Mouse (Mus musculus): ENCODE measurements around the gene Creb5. TPM values are rescaled to one million over a fixed set of nuclear protein-coding genes. Genes with fewer than 3 reads are reported as not detected.

Gene Creb5
- polyA plus RNA-seq, 1 experiment from 2014 or later = 3.2 TPM

DNA sequence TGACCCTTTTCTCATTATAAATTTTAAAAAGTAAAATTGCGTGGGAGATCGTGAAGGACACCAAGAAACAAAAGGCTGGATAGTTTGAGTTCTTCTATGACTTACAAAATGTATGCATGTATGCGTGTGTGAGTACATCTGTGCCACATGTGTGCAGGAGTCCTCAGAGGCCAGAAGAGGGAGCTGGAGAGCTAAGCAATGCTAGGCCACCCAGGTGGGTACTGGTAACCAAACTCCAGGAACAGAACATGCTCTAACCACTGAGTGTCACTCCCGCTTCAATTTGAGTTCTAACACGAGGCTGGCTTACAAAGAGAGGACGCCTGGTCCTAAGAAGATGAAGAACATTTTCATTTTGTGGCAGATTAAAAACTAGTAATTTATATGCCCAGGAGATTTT is 203.8 kb downstream of the Creb5 start:
- H3K27me3 ChIP-seq (replicated peaks; ENCODE audit: control insufficient read depth, insufficient read depth, low read length) = no peaks in the 10 kb centered on the region; the same call in 1 of the 2 replicates
- H3K27ac ChIP-seq (ENCODE audit: low read depth, low read length) = no peak overlapping the region
- no peak overlapping the region for H3K9ac ChIP-seq (ENCODE audit: low read depth, low read length)
- no peak for ATAC-seq
- H3K36me3 ChIP-seq (ENCODE audit: control insufficient read depth, insufficient read depth, low read length) = no peaks in the 10 kb centered on the region
- no peak overlapping the region for H3K4me3 ChIP-seq (ENCODE audit: low read length)
- H3K9me3 ChIP-seq (ENCODE audit: control insufficient read depth, low read length) = no peaks in the 10 kb centered on the region
- no peaks in the 10 kb centered on the region for H3K4me1 ChIP-seq (ENCODE audit: control insufficient read depth, insufficient read depth, low read depth, low read length)
- WGBS = 91% methylated on average over 6 of the region's 6 CpGs
- H3K4me2 ChIP-seq (ENCODE audit: low read length) = no peak overlapping the region

GRCm38 (mm10) chr6:53491331-53491730 is 204.3 kb downstream of the Creb5 start:
- H3K9me3 ChIP-seq (ENCODE audit: control insufficient read depth, low read length) = no peaks in the 10 kb centered on the region
- H3K4me3 ChIP-seq (ENCODE audit: low read length) = no peak overlapping the region
- no peak overlapping the region for H3K4me2 ChIP-seq (ENCODE audit: low read length)
- no peaks in the 10 kb centered on the region for H3K4me1 ChIP-seq (ENCODE audit: control insufficient read depth, insufficient read depth, low read depth, low read length)
- no peaks in the 10 kb centered on the region; the same call in 1 of the 2 replicates for H3K27me3 ChIP-seq (replicated peaks; ENCODE audit: control insufficient read depth, insufficient read depth, low read length)
- no peaks in the 10 kb centered on the region for H3K36me3 ChIP-seq (ENCODE audit: control insufficient read depth, insufficient read depth, low read length)
- H3K9ac ChIP-seq (ENCODE audit: low read depth, low read length) = no peak overlapping the region
- 94% methylated on average over 4 of the region's 4 CpGs for WGBS
- no peak overlapping the region for H3K27ac ChIP-seq (ENCODE audit: low read depth, low read length)
- no peak for ATAC-seq

- ATAC-seq = no peak
- no peaks in the 10 kb centered on the region for H3K9me3 ChIP-seq (ENCODE audit: control insufficient read depth, low read length)
- H3K36me3 ChIP-seq (ENCODE audit: control insufficient read depth, insufficient read depth, low read length) = no peaks in the 10 kb centered on the region
- H3K27ac ChIP-seq (ENCODE audit: low read depth, low read length) = no peak overlapping the region
- no peak overlapping the region for H3K4me2 ChIP-seq (ENCODE audit: low read length)
- 63% methylated on average over 5 of the region's 5 CpGs for WGBS
- H3K27me3 ChIP-seq (replicated peaks; ENCODE audit: control insufficient read depth, insufficient read depth, low read length) = no peaks in the 10 kb centered on the region; the same call in 1 of the 2 replicates
- H3K9ac ChIP-seq (ENCODE audit: low read depth, low read length) = no peak overlapping the region
- no peaks in the 10 kb centered on the region for H3K4me1 ChIP-seq (ENCODE audit: control insufficient read depth, insufficient read depth, low read depth, low read length)
- H3K4me3 ChIP-seq (ENCODE audit: low read length) = no peak overlapping the region
Observed at GRCm38 (mm10) chr6:53493864-53494263, 206.8 kb downstream of the Creb5 start.

DNA sequence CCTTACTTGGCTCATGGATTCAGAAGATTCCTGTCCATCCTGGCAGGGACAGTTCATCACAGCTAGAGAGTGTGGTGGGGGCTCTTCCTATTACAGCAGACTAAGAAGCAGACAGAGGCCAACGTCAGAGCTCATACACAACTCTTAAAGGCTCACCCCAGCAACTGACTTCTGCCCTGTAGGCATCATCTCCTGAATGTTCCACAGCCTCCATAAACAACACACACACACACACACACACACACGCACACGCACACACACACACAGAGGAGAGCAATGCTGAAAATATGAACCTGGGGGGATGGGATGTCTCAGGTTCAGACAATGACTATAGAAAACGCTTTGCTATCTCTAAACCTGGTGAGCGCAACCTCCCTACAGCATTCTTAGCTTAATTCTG is 208.6 kb downstream of the Creb5 start:
- ATAC-seq = no peak

DNA sequence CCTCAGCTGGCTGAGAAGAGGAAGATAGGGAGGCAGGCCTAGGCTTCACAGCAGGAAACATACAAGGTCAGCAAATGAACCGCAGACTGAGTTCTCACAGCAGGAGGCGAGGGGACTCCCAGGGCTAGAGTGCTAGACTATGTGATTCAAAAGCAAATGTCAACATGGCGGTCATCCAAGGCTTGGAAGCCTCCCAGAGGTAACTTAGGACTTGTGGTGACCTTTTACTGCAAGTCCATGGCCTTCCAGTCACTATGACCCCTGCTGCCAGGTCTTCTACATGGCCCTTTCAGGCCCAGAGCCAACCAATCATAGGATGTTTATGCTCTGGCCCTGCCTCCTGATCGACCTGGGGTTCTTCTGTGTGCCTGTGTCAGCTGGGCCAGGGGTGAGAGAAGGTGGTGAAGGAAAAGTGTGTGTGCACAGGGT is 209.3 kb downstream of the Creb5 start:
- WGBS = 54% methylated on average over 4 of the region's 4 CpGs
- H3K27me3 ChIP-seq (replicated peaks; ENCODE audit: control insufficient read depth, insufficient read depth, low read length) = no peaks in the 10 kb centered on the region; the same call in 1 of the 2 replicates
- H3K9ac ChIP-seq (ENCODE audit: low read depth, low read length) = no peak overlapping the region
- no peaks in the 10 kb centered on the region for H3K36me3 ChIP-seq (ENCODE audit: control insufficient read depth, insufficient read depth, low read length)
- no peaks in the 10 kb centered on the region for H3K4me1 ChIP-seq (ENCODE audit: control insufficient read depth, insufficient read depth, low read depth, low read length)
- H3K4me3 ChIP-seq (ENCODE audit: low read length) = no peak overlapping the region
- no peak for ATAC-seq
- H3K9me3 ChIP-seq (ENCODE audit: control insufficient read depth, low read length) = no peaks in the 10 kb centered on the region
- no peak overlapping the region for H3K4me2 ChIP-seq (ENCODE audit: low read length)
- no peak overlapping the region for H3K27ac ChIP-seq (ENCODE audit: low read depth, low read length)

More for the DNA sequence above, 208.6 kb downstream of the Creb5 start:
- Histone ChIP-seq H3K4me2 (ENCODE audit: low read length) (no peak overlapping the region), H3K4me3 (ENCODE audit: low read length) (no peak overlapping the region), H3K9ac (ENCODE audit: low read depth, low read length) (no peak overlapping the region), H3K27ac (ENCODE audit: low read depth, low read length) (no peak overlapping the region), H3K36me3 (ENCODE audit: control insufficient read depth, insufficient read depth, low read length) (no peaks in the 10 kb centered on the region), H3K4me1 (ENCODE audit: control insufficient read depth, insufficient read depth, low read depth, low read length) (no peaks in the 10 kb centered on the region), H3K9me3 (ENCODE audit: control insufficient read depth, low read length) (no peaks in the 10 kb centered on the region), H3K27me3 (replicated peaks; ENCODE audit: control insufficient read depth, insufficient read depth, low read length) (no peaks in the 10 kb centered on the region; the same call in 1 of the 2 replicates)
- 89% methylated on average over 5 of the region's 5 CpGs for WGBS

DNA sequence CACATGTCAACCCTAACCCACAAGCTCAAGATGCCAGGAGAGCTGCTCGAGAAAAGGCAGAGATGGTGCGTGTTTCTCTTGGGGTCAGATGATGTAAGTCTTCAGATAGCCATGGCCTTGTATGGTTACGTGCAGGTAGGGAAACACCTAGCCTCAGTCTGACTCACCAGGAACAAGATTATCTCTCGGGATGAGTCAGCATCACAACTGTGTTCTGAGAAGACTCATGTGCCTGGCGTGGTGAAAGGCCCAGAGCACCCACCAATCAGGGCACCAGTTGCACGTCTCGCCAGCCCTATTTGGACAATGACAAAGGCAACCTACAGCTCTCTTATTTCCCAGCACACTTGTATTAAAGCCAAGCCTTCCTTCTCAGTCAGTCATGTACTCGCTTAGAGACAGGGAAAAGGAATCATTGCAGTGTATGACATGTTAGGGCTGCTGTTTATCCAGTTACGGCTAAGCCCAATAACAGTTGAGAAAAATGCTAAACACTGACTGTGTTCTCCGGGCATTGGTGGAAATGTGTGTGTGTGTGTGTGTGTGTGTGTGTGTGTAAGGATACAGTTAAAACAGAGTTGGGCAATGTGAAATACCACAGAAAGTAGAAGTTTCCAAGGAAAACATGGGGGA is 210.9 kb downstream of the Creb5 start:
- no peaks in the 10 kb centered on the region for H3K36me3 ChIP-seq (ENCODE audit: control insufficient read depth, insufficient read depth, low read length)
- WGBS = 86% methylated on average over 10 of the region's 10 CpGs
- H3K4me2 ChIP-seq (ENCODE audit: low read length) = no peak overlapping the region
- no peaks in the 10 kb centered on the region for H3K4me1 ChIP-seq (ENCODE audit: control insufficient read depth, insufficient read depth, low read depth, low read length)
- no peak for ATAC-seq
- no peak overlapping the region for H3K27ac ChIP-seq (ENCODE audit: low read depth, low read length)
- no peaks in the 10 kb centered on the region for H3K9me3 ChIP-seq (ENCODE audit: control insufficient read depth, low read length)
- H3K27me3 ChIP-seq (replicated peaks; ENCODE audit: control insufficient read depth, insufficient read depth, low read length) = no peaks in the 10 kb centered on the region
- H3K4me3 ChIP-seq (ENCODE audit: low read length) = no peak overlapping the region
- no peak overlapping the region for H3K9ac ChIP-seq (ENCODE audit: low read depth, low read length)

GRCm38 (mm10) chr6:53499621-53500295 is 212.7 kb downstream of the Creb5 start:
- WGBS = 78% methylated on average over 8 of the region's 8 CpGs

DNA sequence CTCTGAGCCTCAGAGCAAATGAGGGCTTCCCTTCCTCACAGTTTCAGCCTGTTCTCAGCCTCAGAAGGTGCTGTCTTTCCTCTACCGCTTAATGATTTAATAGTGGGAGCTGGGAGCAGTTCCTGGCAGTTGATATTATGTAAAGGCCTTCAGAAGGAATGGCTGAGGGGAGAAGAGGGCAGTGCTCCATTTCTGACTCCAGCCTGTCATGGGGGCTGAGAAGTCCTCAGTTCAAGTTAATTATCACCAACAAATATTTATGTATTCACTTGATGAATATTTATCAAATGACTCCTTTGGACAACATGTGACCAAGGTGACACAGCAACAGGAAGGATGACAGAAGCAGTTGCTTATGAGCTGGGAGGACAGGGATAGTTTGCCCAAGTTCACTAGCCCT is 214.2 kb downstream of the Creb5 start:
- Histone ChIP-seq H3K4me3 (ENCODE audit: low read length) (no peak overlapping the region), H3K9me3 (ENCODE audit: control insufficient read depth, low read length) (peaks cover 4% of the 10 kb centered on the region; the same call in 1 of the 2 replicates), H3K4me1 (ENCODE audit: control insufficient read depth, insufficient read depth, low read depth, low read length) (no peaks in the 10 kb centered on the region), H3K9ac (ENCODE audit: low read depth, low read length) (no peak overlapping the region), H3K36me3 (ENCODE audit: control insufficient read depth, insufficient read depth, low read length) (no peaks in the 10 kb centered on the region), H3K27ac (ENCODE audit: low read depth, low read length) (no peak overlapping the region), H3K4me2 (ENCODE audit: low read length) (no peak overlapping the region), H3K27me3 (replicated peaks; ENCODE audit: control insufficient read depth, insufficient read depth, low read length) (no peaks in the 10 kb centered on the region)
- no peak for ATAC-seq
- WGBS = 88% methylated on average over 1 of the region's 1 CpGs

More at GRCm38 (mm10) chr6:53499621-53500295, 212.7 kb downstream of the Creb5 start:
- Histone ChIP-seq H3K9ac (ENCODE audit: low read depth, low read length) (no peak overlapping the region), H3K4me2 (ENCODE audit: low read length) (no peak overlapping the region), H3K9me3 (ENCODE audit: control insufficient read depth, low read length) (peaks cover 4% of the 10 kb centered on the region; the same call in 1 of the 2 replicates), H3K4me1 (ENCODE audit: control insufficient read depth, insufficient read depth, low read depth, low read length) (no peaks in the 10 kb centered on the region), H3K36me3 (ENCODE audit: control insufficient read depth, insufficient read depth, low read length) (no peaks in the 10 kb centered on the region), H3K4me3 (ENCODE audit: low read length) (no peak overlapping the region), H3K27ac (ENCODE audit: low read depth, low read length) (no peak overlapping the region), H3K27me3 (replicated peaks; ENCODE audit: control insufficient read depth, insufficient read depth, low read length) (no peaks in the 10 kb centered on the region)
- no peak for ATAC-seq

- no peak overlapping the region for H3K9ac ChIP-seq (ENCODE audit: low read depth, low read length)
- H3K27me3 ChIP-seq (replicated peaks; ENCODE audit: control insufficient read depth, insufficient read depth, low read length) = no peaks in the 10 kb centered on the region
- H3K4me2 ChIP-seq (ENCODE audit: low read length) = no peak overlapping the region
- WGBS = 86% methylated on average over 3 of the region's 3 CpGs
- H3K27ac ChIP-seq (ENCODE audit: low read depth, low read length) = no peak overlapping the region
- H3K4me3 ChIP-seq (ENCODE audit: low read length) = no peak overlapping the region
- no peaks in the 10 kb centered on the region for H3K36me3 ChIP-seq (ENCODE audit: control insufficient read depth, insufficient read depth, low read length)
- H3K9me3 ChIP-seq (ENCODE audit: control insufficient read depth, low read length) = peaks cover 4% of the 10 kb centered on the region; the same call in 1 of the 2 replicates
- no peak for ATAC-seq
- H3K4me1 ChIP-seq (ENCODE audit: control insufficient read depth, insufficient read depth, low read depth, low read length) = no peaks in the 10 kb centered on the region
Observed at GRCm38 (mm10) chr6:53506947-53507564, 220.0 kb downstream of the Creb5 start.

All from hindbrain, embryonic 16.5 days (tissue).